Mouse (Mus musculus): ENCODE results near the gene Dlg1.

Dlg1 gene

GRCm38 (mm10) chr16:31737761-31738160, 74.5 kb downstream of the Dlg1 start:
- no peak for DNase-seq (ENCODE audit: low spot score in 2 of 2)

- no peak for DNase-seq (ENCODE audit: low spot score in 2 of 2)
Observed at GRCm38 (mm10) chr16:31740271-31740670, 77.0 kb downstream of the Dlg1 start.

- no peak for DNase-seq (ENCODE audit: low spot score in 2 of 2)
Observed at GRCm38 (mm10) chr16:31740704-31741103, 77.5 kb downstream of the Dlg1 start.

- DNase-seq (ENCODE audit: low spot score in 2 of 2), result no peak
Observed at GRCm38 (mm10) chr16:31750526-31750925, 87.3 kb downstream of the Dlg1 start.

- DNase-seq (ENCODE audit: low spot score in 2 of 2), result peak in 1 of 2 experiments; percentile 63
Observed at GRCm38 (mm10) chr16:31754172-31755025, 91.2 kb downstream of the Dlg1 start.

GRCm38 (mm10) chr16:31755053-31755452, 91.8 kb downstream of the Dlg1 start:
- no peak for DNase-seq (ENCODE audit: low spot score in 2 of 2)

GRCm38 (mm10) chr16:31756436-31756835, 93.2 kb downstream of the Dlg1 start:
- no peak for DNase-seq (ENCODE audit: low spot score in 2 of 2)

- DNase-seq (ENCODE audit: low spot score in 2 of 2), result no peak
Observed at GRCm38 (mm10) chr16:31757606-31758005, 94.4 kb downstream of the Dlg1 start.

GRCm38 (mm10) chr16:31759416-31759815, 96.2 kb downstream of the Dlg1 start:
- no peak for DNase-seq (ENCODE audit: low spot score in 2 of 2)

- DNase-seq (ENCODE audit: low spot score in 2 of 2), result no peak
Observed at GRCm38 (mm10) chr16:31766298-31766697, 103.1 kb downstream of the Dlg1 start.

GRCm38 (mm10) chr16:31766715-31767114, 103.5 kb downstream of the Dlg1 start:
- no peak for DNase-seq (ENCODE audit: low spot score in 2 of 2)

GRCm38 (mm10) chr16:31775924-31776323, 112.7 kb downstream of the Dlg1 start:
- DNase-seq (ENCODE audit: low spot score in 2 of 2), result peak in 1 of 2 experiments; percentile 32

- no peak for DNase-seq (ENCODE audit: low spot score in 2 of 2)
Observed at GRCm38 (mm10) chr16:31781015-31781414, 117.8 kb downstream of the Dlg1 start.

GRCm38 (mm10) chr16:31790056-31790455, 126.8 kb downstream of the Dlg1 start:
- peak in 1 of 2 experiments; percentile 44 for DNase-seq (ENCODE audit: low spot score in 2 of 2)

- no peak for DNase-seq (ENCODE audit: low spot score in 2 of 2)
Observed at GRCm38 (mm10) chr16:31803644-31804043, 140.4 kb downstream of the Dlg1 start.

GRCm38 (mm10) chr16:31826049-31826448, 162.8 kb downstream of the Dlg1 start:
- no peak for DNase-seq (ENCODE audit: low spot score in 2 of 2)

GRCm38 (mm10) chr16:31830726-31831125, 167.5 kb downstream of the Dlg1 start:
- DNase-seq (ENCODE audit: low spot score in 2 of 2), result no peak

GRCm38 (mm10) chr16:31832630-31833422, 169.6 kb downstream of the Dlg1 start:
- no peak for DNase-seq (ENCODE audit: low spot score in 2 of 2)

GRCm38 (mm10) chr16:31834011-31834584, 170.9 kb downstream of the Dlg1 start:
- DNase-seq (ENCODE audit: low spot score in 2 of 2), result no peak

GRCm38 (mm10) chr16:31834662-31835318, 171.5 kb downstream of the Dlg1 start:
- no peak for DNase-seq (ENCODE audit: low spot score in 2 of 2)

- no peak for DNase-seq (ENCODE audit: low spot score in 2 of 2)
Observed at GRCm38 (mm10) chr16:31837362-31837761, 174.1 kb downstream of the Dlg1 start.

- DNase-seq (ENCODE audit: low spot score in 2 of 2), result no peak
Observed at GRCm38 (mm10) chr16:31844246-31844645, 181.0 kb downstream of the Dlg1 start.

Measured in left cerebral cortex, adult 9 months (tissue).